Mouse (Mus musculus): ENCODE results near the gene Snx25. TPM values are rescaled to one million over a fixed set of nuclear protein-coding genes. Genes with fewer than 3 reads are reported as not detected.

Snx25 gene
- polyA plus RNA-seq, 1 experiment from 2014 or later = 11.2 TPM

GRCm38 (mm10) chr8:46072798-46073197 is 79.2 kb downstream of the Snx25 start:
- Histone ChIP-seq H3K36me3 (no peaks in the 10 kb centered on the region; the same call in 1 of the 2 replicates), H3K4me1 (replicated peaks) (no peaks in the 10 kb centered on the region), H3K27ac (replicated peaks) (no peak overlapping the region), H3K27me3 (no peaks in the 10 kb centered on the region), H3K4me2 (no peak overlapping the region), H3K9ac (no peak overlapping the region), H3K4me3 (no peak overlapping the region), H3K9me3 (no peaks in the 10 kb centered on the region)
- 94% methylated on average over 5 of the region's 5 CpGs for WGBS
- no peak for ATAC-seq (ENCODE audit: low FRiP score, low read depth)

DNA sequence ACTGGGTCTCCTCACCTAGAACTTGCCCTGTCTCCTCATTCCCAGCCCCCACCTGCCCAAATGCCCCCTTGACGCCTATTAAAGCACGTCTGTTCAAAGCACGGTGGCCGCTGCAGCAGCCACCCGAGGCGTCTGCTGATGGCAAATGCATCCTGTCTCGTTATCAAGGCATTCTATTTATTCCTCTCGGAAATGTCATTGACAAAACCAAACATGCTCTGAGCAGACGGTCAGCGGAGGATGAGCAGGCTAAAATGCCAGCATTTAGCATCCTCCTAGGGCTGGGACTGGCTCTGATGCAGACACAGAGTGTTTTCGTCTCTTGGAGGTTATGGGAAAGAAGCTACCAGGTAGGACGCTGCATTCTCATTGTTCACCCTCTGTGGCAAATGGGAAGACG is 111.7 kb downstream of the Snx25 start:
- H3K36me3 ChIP-seq = peaks cover 39% of the 10 kb centered on the region
- 51% methylated on average over 13 of the region's 13 CpGs for WGBS
- no peak for ATAC-seq (ENCODE audit: low FRiP score, low read depth)
- H3K9me3 ChIP-seq = no peaks in the 10 kb centered on the region
- no peaks in the 10 kb centered on the region for H3K4me1 ChIP-seq (replicated peaks)
- H3K4me3 ChIP-seq = no peak overlapping the region
- no peak overlapping the region for H3K9ac ChIP-seq
- H3K27ac ChIP-seq (replicated peaks) = no peak overlapping the region; the same call in 1 of the 2 replicates
- no peak overlapping the region for H3K4me2 ChIP-seq
- H3K27me3 ChIP-seq = no peaks in the 10 kb centered on the region

DNA sequence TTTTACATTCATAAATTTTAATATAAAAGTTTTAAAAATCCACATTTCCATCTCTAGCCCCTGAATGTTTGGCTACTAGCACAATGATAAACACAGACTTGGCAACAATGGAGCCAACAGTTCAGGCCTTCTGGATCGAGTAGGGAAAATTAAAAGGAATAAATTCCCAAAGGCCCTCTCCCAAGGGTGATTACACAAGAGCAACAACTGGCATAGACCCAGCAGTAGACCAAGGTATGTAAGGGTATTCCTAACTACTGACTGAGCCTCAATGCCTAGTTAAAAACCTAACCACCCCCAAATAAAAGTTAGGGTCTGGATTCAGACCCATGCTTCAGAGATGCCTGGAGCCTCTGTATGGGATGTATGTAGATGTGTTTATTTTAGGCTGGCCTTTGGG is 112.3 kb downstream of the Snx25 start:
- Histone ChIP-seq H3K4me3 (no peak overlapping the region), H3K9me3 (no peaks in the 10 kb centered on the region), H3K27ac (replicated peaks) (no peak overlapping the region), H3K4me2 (no peak overlapping the region), H3K27me3 (no peaks in the 10 kb centered on the region), H3K4me1 (replicated peaks) (no peaks in the 10 kb centered on the region), H3K9ac (no peak overlapping the region), H3K36me3 (peaks cover 35% of the 10 kb centered on the region)
- no peak for ATAC-seq (ENCODE audit: low FRiP score, low read depth)
- 57% methylated on average over 1 of the region's 1 CpGs for WGBS

GRCm38 (mm10) chr8:46036217-46036616 is 115.7 kb downstream of the Snx25 start:
- Histone ChIP-seq H3K4me3 (no peak overlapping the region), H3K4me1 (replicated peaks) (no peaks in the 10 kb centered on the region)
- 70% methylated on average over 11 of the region's 11 CpGs for WGBS

DNA sequence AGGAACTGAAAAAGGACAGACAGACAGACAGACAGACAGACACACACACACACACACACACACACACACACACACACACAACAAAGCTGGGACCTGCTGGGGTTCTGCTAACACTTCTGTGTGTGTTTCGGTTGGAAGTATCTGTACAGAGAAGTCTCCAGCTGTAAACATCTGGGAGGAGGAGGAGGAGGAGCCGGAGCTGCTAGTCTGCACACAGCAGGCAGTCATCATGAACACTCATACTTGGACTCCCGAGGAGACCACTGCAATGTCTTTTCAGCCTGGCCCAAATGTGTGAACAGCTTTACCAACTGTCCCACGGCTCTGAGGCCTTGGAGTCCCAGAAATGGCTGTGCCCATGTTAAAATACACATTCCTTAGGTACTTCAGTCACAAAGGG is 127.6 kb downstream of the Snx25 start:
- H3K4me1 ChIP-seq (replicated peaks) = no peaks in the 10 kb centered on the region
- no peak overlapping the region for H3K9ac ChIP-seq
- H3K27ac ChIP-seq (replicated peaks) = no peak overlapping the region
- no peaks in the 10 kb centered on the region for H3K9me3 ChIP-seq
- no peak overlapping the region for H3K4me3 ChIP-seq
- ATAC-seq (ENCODE audit: low FRiP score, low read depth) = no peak
- H3K27me3 ChIP-seq = no peaks in the 10 kb centered on the region
- no peaks in the 10 kb centered on the region for H3K36me3 ChIP-seq
- 71% methylated on average over 4 of the region's 4 CpGs for WGBS
- no peak overlapping the region for H3K4me2 ChIP-seq

More at GRCm38 (mm10) chr8:46036217-46036616, 115.7 kb downstream of the Snx25 start:
- Histone ChIP-seq H3K36me3 (peaks cover 22% of the 10 kb centered on the region; the same call in 1 of the 2 replicates), H3K27me3 (no peaks in the 10 kb centered on the region), H3K4me2 (no peak overlapping the region), H3K27ac (replicated peaks) (no peak overlapping the region), H3K9me3 (no peaks in the 10 kb centered on the region), H3K9ac (no peak overlapping the region)
- no peak for ATAC-seq (ENCODE audit: low FRiP score, low read depth)

DNA sequence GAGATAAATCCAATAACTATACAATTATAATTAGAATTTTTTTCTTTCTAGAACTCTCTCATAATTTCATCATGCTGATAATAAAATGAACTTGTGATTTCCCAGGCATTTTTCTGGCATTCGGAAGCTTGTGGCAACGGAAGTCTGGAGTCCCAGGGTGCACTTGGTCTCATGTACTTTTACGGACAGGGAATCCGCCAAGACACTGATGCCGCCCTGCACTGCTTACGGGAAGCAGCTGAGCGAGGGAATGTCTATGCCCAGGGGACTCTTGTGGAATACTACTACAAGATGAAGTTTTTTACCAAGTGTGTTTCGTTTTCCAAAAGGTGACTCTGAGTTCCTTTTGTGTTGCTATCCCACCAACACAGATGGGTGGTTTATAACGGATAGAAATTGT is 129.2 kb downstream of the Snx25 start:
- ATAC-seq (ENCODE audit: low FRiP score, low read depth) = no peak
- no peak overlapping the region for H3K4me3 ChIP-seq
- H3K36me3 ChIP-seq = no peaks in the 10 kb centered on the region
- WGBS = 94% methylated on average over 9 of the region's 9 CpGs
- no peaks in the 10 kb centered on the region for H3K9me3 ChIP-seq
- no peak overlapping the region for H3K4me2 ChIP-seq
- H3K27ac ChIP-seq (replicated peaks) = no peak overlapping the region
- H3K27me3 ChIP-seq = no peaks in the 10 kb centered on the region
- no peaks in the 10 kb centered on the region for H3K4me1 ChIP-seq (replicated peaks)
- no peak overlapping the region for H3K9ac ChIP-seq

DNA sequence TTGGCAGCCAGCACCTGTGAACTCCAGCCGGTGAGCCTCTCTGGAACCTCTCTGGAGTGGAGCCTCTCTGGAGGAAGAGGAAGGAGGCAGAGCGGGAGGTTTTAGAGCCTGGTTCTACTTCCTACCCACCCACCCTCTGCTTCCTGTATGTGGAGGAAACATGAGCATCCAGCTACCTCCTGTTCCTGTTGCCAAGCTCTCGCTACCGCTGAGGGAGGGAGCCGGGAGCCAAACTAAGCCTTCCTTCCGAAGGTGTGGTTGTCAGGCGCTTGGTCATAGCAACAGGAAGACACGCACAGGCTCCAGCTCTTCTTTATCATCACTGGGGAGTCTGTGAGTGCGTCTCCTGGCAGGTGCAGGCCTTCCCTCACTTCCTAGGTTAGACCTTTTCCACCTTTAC is 129.8 kb downstream of the Snx25 start:
- Histone ChIP-seq H3K27me3 (no peaks in the 10 kb centered on the region), H3K36me3 (no peaks in the 10 kb centered on the region), H3K9me3 (no peaks in the 10 kb centered on the region), H3K27ac (replicated peaks) (no peak overlapping the region), H3K4me3 (no peak overlapping the region), H3K4me2 (no peak overlapping the region), H3K4me1 (replicated peaks) (no peaks in the 10 kb centered on the region), H3K9ac (no peak overlapping the region)
- ATAC-seq (ENCODE audit: low FRiP score, low read depth) = no peak
- WGBS = 88% methylated on average over 9 of the region's 9 CpGs

GRCm38 (mm10) chr8:46010746-46011680 is 140.9 kb downstream of the Snx25 start:
- H3K4me1 ChIP-seq (replicated peaks) = peaks cover 12% of the 10 kb centered on the region
- no peaks in the 10 kb centered on the region for H3K36me3 ChIP-seq
- no peak overlapping the region for H3K9ac ChIP-seq
- H3K27me3 ChIP-seq = no peaks in the 10 kb centered on the region
- H3K4me3 ChIP-seq = 0 out of 2 replicates have a peak overlapping the region, but pooled peaks have one; percentile 7
- 20% methylated on average over 17 of the region's 17 CpGs for WGBS
- H3K9me3 ChIP-seq = no peaks in the 10 kb centered on the region
- peak; percentile 54; the same call in 1 of the 2 replicates for ATAC-seq (ENCODE audit: low FRiP score, low read depth)
- no peak overlapping the region for H3K27ac ChIP-seq (replicated peaks)
- H3K4me2 ChIP-seq = peak overlapping the region; percentile 46

GRCm38 (mm10) chr8:46010306-46010705 is 141.7 kb downstream of the Snx25 start:
- 54% methylated on average over 2 of the region's 2 CpGs for WGBS
- peak overlapping the region; percentile 46 for H3K4me2 ChIP-seq
- H3K36me3 ChIP-seq = no peaks in the 10 kb centered on the region
- H3K27ac ChIP-seq (replicated peaks) = no peak overlapping the region
- peaks cover 12% of the 10 kb centered on the region for H3K4me1 ChIP-seq (replicated peaks)
- ATAC-seq (ENCODE audit: low FRiP score, low read depth) = peak; percentile 19; the same call in 1 of the 2 replicates
- no peaks in the 10 kb centered on the region for H3K27me3 ChIP-seq
- no peak overlapping the region for H3K9ac ChIP-seq
- no peaks in the 10 kb centered on the region for H3K9me3 ChIP-seq
- no peak overlapping the region for H3K4me3 ChIP-seq

DNA sequence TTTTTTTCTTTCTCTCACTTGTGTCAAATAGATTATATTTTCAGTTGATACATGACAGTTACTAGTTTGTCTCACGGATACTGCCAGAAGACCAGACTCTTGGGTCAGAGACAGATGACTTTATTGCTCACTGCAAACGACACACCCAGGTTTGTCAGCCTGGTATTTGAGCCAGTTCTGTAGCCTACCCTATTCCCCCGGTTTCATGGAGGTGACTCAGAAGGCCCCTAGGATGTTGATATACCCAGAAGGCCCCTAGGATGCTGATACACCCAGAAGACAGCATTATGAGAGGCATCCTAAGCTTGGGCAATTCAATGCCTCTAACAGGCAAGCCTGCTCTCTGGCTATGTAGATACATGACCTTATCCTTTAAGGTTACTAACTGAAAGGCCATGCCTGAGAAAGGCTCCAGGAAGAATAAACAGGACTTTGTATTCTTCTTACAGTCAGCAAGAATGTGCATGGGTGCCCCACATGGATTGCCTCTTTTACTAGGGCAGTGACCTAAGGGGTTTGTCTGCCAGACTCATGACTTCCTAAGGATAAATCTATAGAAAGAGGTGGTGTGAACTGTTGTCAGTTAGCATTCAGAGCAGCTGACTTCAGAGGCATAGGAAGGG is 144.8 kb downstream of the Snx25 start:
- H3K9me3 ChIP-seq = no peaks in the 10 kb centered on the region
- H3K4me1 ChIP-seq (replicated peaks) = peaks cover 12% of the 10 kb centered on the region
- no peak overlapping the region for H3K4me3 ChIP-seq
- WGBS = 80% methylated on average over 3 of the region's 3 CpGs
- no peaks in the 10 kb centered on the region for H3K36me3 ChIP-seq
- no peak for ATAC-seq (ENCODE audit: low FRiP score, low read depth)
- H3K27ac ChIP-seq (replicated peaks) = no peak overlapping the region
- no peaks in the 10 kb centered on the region for H3K27me3 ChIP-seq
- H3K9ac ChIP-seq = no peak overlapping the region
- H3K4me2 ChIP-seq = no peak overlapping the region

DNA sequence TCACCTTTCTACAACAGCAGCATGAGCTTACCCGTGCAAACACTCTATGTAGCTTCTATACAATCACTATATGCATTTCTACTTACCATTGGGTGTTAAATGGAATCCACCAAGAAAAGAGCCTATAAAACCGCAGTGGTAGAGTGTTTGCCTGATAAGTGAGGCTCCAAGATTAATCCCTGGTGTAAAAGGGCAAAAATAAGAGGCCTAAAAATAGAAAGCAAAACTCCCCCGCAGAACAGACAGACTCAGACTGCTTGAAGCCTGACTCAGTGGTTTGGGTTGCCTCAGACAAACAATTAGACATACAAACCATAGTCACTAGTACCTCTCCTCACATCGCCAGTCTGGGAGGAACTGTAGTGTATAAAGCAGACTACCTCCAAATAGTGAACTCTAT is 146.4 kb downstream of the Snx25 start, which contains the start of gene Ankrd37:
Gene Ankrd37 (minus strand): TSS at position 112 of the 400 bp plus-strand sequence.
- WGBS = 83% methylated on average over 4 of the region's 4 CpGs

More for the DNA sequence above, 146.4 kb downstream of the Snx25 start, which contains the start of gene Ankrd37:
- Histone ChIP-seq H3K27ac (replicated peaks) (no peak within 1 kb of the TSS), H3K4me3 (no peak within 1 kb of the TSS), H3K4me2 (no peak within 1 kb of the TSS), H3K36me3 (no peaks in the 10 kb centered on the region), H3K4me1 (replicated peaks) (peaks cover 3% of the 10 kb centered on the region), H3K9ac (no peak within 1 kb of the TSS), H3K27me3 (no peaks in the 10 kb centered on the region), H3K9me3 (no peaks in the 10 kb centered on the region)
- no peak for ATAC-seq (ENCODE audit: low FRiP score, low read depth)
